Mouse (Mus musculus) stomach, embryonic 15.5 days (tissue): ENCODE measurements around the gene Negr1. TPM values are rescaled to one million over a fixed set of nuclear protein-coding genes. Genes with fewer than 3 reads are reported as not detected.

Experiments
- ATAC-seq: fragments of 200-750 bp; cut with Nextera tagmentation; 2 replicates; pipeline ENCODE4 v1.8.0; 2017; ENCODE audit warnings: low read depth, moderate number of reproducible peaks, moderate TSS enrichment; ENCODE audit not compliant: insufficient read depth, low FRiP score
- H3K27ac ChIP-seq: fragments of 300-500 bp; sonication (generic); 2 replicates; pipeline ENCODE4 v1.5.1; 2015; ENCODE audit warnings: mild to moderate bottlenecking, inconsistent platforms
- H3K27me3 ChIP-seq: fragments of 300-500 bp; sonication (generic); replicated peaks from 2 replicates; pipeline ENCODE4 v1.6.1; 2015; ENCODE audit warnings: inconsistent platforms
- H3K36me3 ChIP-seq: fragments of 300-500 bp; sonication (generic); 2 replicates; pipeline ENCODE4 v1.6.1; 2015; ENCODE audit warnings: inconsistent platforms
- H3K4me1 ChIP-seq: fragments of 300-500 bp; sonication (generic); 2 replicates; pipeline ENCODE4 v1.6.1; 2015; ENCODE audit warnings: inconsistent platforms
- H3K4me2 ChIP-seq: fragments of 300-500 bp; sonication (generic); 2 replicates; pipeline ENCODE4 v1.6.1; 2015; ENCODE audit warnings: mild to moderate bottlenecking, inconsistent platforms
- H3K4me3 ChIP-seq: fragments of 300-500 bp; sonication (generic); replicated peaks from 2 replicates; pipeline ENCODE4 v1.5.1; 2015; ENCODE audit warnings: inconsistent platforms
- H3K9ac ChIP-seq: fragments of 300-500 bp; sonication (generic); 2 replicates; pipeline ENCODE4 v1.6.1; 2015; ENCODE audit warnings: inconsistent platforms
- H3K9me3 ChIP-seq: fragments of 300-500 bp; sonication (generic); 2 replicates; pipeline ENCODE4 v1.6.1; 2016; ENCODE audit warnings: inconsistent platforms
- WGBS: fragments of 180-500 bp; shearing (Covaris S2); methylation state at CpG from one replicate; pipeline ENCODE4 v1.1.7; 2015; 5-methylcytosine and 5-hydroxymethylcytosine counted together
- polyA plus RNA-seq: library from polyadenylated mRNA; unstranded; fragments of >200 nt; fragmentation: Nextera tagmentation; extraction: Ambion mirVana; gene quantifications from 2 replicates; pipeline ENCODE4 v1.2.1, GENCODE M21; 2015

Gene Negr1
- polyA plus RNA-seq, 1 experiment from 2014 or later: 3.8 TPM

GRCm38 (mm10) chr3:156590612-156591011, 29.0 kb downstream of the Negr1 start:
- Histone ChIP-seq H3K9ac (no peak overlapping the region), H3K4me2 (no peak overlapping the region), H3K9me3 (no peaks in the 10 kb centered on the region), H3K4me3 (no peak overlapping the region), H3K27ac (no peak overlapping the region), H3K36me3 (no peaks in the 10 kb centered on the region), H3K4me1 (no peaks in the 10 kb centered on the region), H3K27me3 (no peaks in the 10 kb centered on the region)
- 89% methylated on average over 4 of the region's 4 CpGs for WGBS
- no peak for ATAC-seq

- Histone ChIP-seq H3K4me1 (no peaks in the 10 kb centered on the region), H3K27me3 (no peaks in the 10 kb centered on the region)
- 65% methylated on average over 2 of the region's 2 CpGs for WGBS
Measured at GRCm38 (mm10) chr3:156591125-156591524, 29.5 kb downstream of the Negr1 start.

GRCm38 (mm10) chr3:156606846-156607245, 45.3 kb downstream of the Negr1 start:
- Histone ChIP-seq H3K4me2 (no peak overlapping the region), H3K4me1 (no peaks in the 10 kb centered on the region), H3K9me3 (no peaks in the 10 kb centered on the region), H3K9ac (no peak overlapping the region), H3K27me3 (no peaks in the 10 kb centered on the region), H3K36me3 (no peaks in the 10 kb centered on the region), H3K4me3 (no peak overlapping the region), H3K27ac (no peak overlapping the region)
- WGBS: 49% methylated on average over 3 of the region's 3 CpGs
- no peak for ATAC-seq

More at GRCm38 (mm10) chr3:156591125-156591524, 29.5 kb downstream of the Negr1 start:
- Histone ChIP-seq H3K4me3 (no peak overlapping the region), H3K36me3 (no peaks in the 10 kb centered on the region), H3K9me3 (no peaks in the 10 kb centered on the region), H3K27ac (no peak overlapping the region), H3K9ac (no peak overlapping the region), H3K4me2 (no peak overlapping the region)
- no peak for ATAC-seq

- H3K36me3 ChIP-seq: no peaks in the 10 kb centered on the region
- no peak overlapping the region for H3K4me2 ChIP-seq
- no peaks in the 10 kb centered on the region for H3K4me1 ChIP-seq
- H3K4me3 ChIP-seq: no peak overlapping the region
- no peaks in the 10 kb centered on the region for H3K27me3 ChIP-seq
- no peaks in the 10 kb centered on the region for H3K9me3 ChIP-seq
- no peak overlapping the region for H3K27ac ChIP-seq
- WGBS: 85% methylated on average over 2 of the region's 2 CpGs
- H3K9ac ChIP-seq: no peak overlapping the region
- no peak for ATAC-seq
Measured at GRCm38 (mm10) chr3:156619921-156620320, 58.3 kb downstream of the Negr1 start.

GRCm38 (mm10) chr3:156628594-156628993, 67.0 kb downstream of the Negr1 start:
- Histone ChIP-seq H3K4me3 (no peak overlapping the region), H3K9ac (no peak overlapping the region), H3K4me2 (no peak overlapping the region), H3K36me3 (no peaks in the 10 kb centered on the region), H3K27me3 (no peaks in the 10 kb centered on the region), H3K9me3 (no peaks in the 10 kb centered on the region), H3K27ac (no peak overlapping the region), H3K4me1 (no peaks in the 10 kb centered on the region)
- no peak for ATAC-seq
- WGBS: 44% methylated on average over 2 of the region's 2 CpGs

- no peaks in the 10 kb centered on the region for H3K27me3 ChIP-seq
- H3K4me3 ChIP-seq: no peak overlapping the region
- H3K27ac ChIP-seq: no peak overlapping the region
- no peaks in the 10 kb centered on the region for H3K36me3 ChIP-seq
- 58% methylated on average over 3 of the region's 3 CpGs for WGBS
- H3K9me3 ChIP-seq: no peaks in the 10 kb centered on the region
- ATAC-seq: no peak
- H3K4me1 ChIP-seq: no peaks in the 10 kb centered on the region
- H3K9ac ChIP-seq: no peak overlapping the region
- H3K4me2 ChIP-seq: no peak overlapping the region
Measured at GRCm38 (mm10) chr3:156632942-156633341, 71.3 kb downstream of the Negr1 start.

GRCm38 (mm10) chr3:156639382-156639781, 77.8 kb downstream of the Negr1 start:
- H3K36me3 ChIP-seq: no peaks in the 10 kb centered on the region
- H3K4me2 ChIP-seq: no peak overlapping the region
- no peak overlapping the region for H3K4me3 ChIP-seq
- no peak overlapping the region for H3K9ac ChIP-seq
- no peak overlapping the region for H3K27ac ChIP-seq
- no peaks in the 10 kb centered on the region for H3K9me3 ChIP-seq
- no peaks in the 10 kb centered on the region for H3K4me1 ChIP-seq
- no peaks in the 10 kb centered on the region for H3K27me3 ChIP-seq
- 58% methylated on average over 3 of the region's 3 CpGs for WGBS
- ATAC-seq: no peak

- no peak overlapping the region for H3K4me2 ChIP-seq
- no peak overlapping the region for H3K9ac ChIP-seq
- 68% methylated on average over 3 of the region's 3 CpGs for WGBS
- no peaks in the 10 kb centered on the region for H3K27me3 ChIP-seq
- no peaks in the 10 kb centered on the region for H3K36me3 ChIP-seq
- no peaks in the 10 kb centered on the region for H3K4me1 ChIP-seq
- no peak for ATAC-seq
- H3K9me3 ChIP-seq: no peaks in the 10 kb centered on the region
- H3K4me3 ChIP-seq: no peak overlapping the region
- no peak overlapping the region for H3K27ac ChIP-seq
Measured at GRCm38 (mm10) chr3:156643710-156644363, 82.2 kb downstream of the Negr1 start.

GRCm38 (mm10) chr3:156648378-156648777, 86.8 kb downstream of the Negr1 start:
- Histone ChIP-seq H3K9ac (no peak overlapping the region), H3K9me3 (no peaks in the 10 kb centered on the region), H3K36me3 (no peaks in the 10 kb centered on the region), H3K4me2 (no peak overlapping the region), H3K4me1 (no peaks in the 10 kb centered on the region), H3K4me3 (no peak overlapping the region), H3K27me3 (no peaks in the 10 kb centered on the region), H3K27ac (no peak overlapping the region)
- no peak for ATAC-seq
- 72% methylated on average over 3 of the region's 3 CpGs for WGBS

GRCm38 (mm10) chr3:156662553-156662952, 101.0 kb downstream of the Negr1 start:
- no peak for ATAC-seq
- 92% methylated on average over 2 of the region's 2 CpGs for WGBS

GRCm38 (mm10) chr3:156672560-156672959, 111.0 kb downstream of the Negr1 start:
- Histone ChIP-seq H3K4me2 (no peak overlapping the region), H3K4me3 (no peak overlapping the region), H3K27me3 (no peaks in the 10 kb centered on the region), H3K27ac (no peak overlapping the region), H3K4me1 (no peaks in the 10 kb centered on the region), H3K36me3 (no peaks in the 10 kb centered on the region), H3K9me3 (no peaks in the 10 kb centered on the region), H3K9ac (no peak overlapping the region)
- 74% methylated on average over 3 of the region's 3 CpGs for WGBS
- no peak for ATAC-seq

More at GRCm38 (mm10) chr3:156662553-156662952, 101.0 kb downstream of the Negr1 start:
- H3K9ac ChIP-seq: no peak overlapping the region
- no peaks in the 10 kb centered on the region for H3K9me3 ChIP-seq
- no peaks in the 10 kb centered on the region for H3K36me3 ChIP-seq
- H3K4me3 ChIP-seq: no peak overlapping the region
- H3K27ac ChIP-seq: no peak overlapping the region
- H3K27me3 ChIP-seq: no peaks in the 10 kb centered on the region
- H3K4me2 ChIP-seq: no peak overlapping the region
- no peaks in the 10 kb centered on the region for H3K4me1 ChIP-seq

- no peaks in the 10 kb centered on the region for H3K27me3 ChIP-seq
- H3K9ac ChIP-seq: no peak overlapping the region
- no peak overlapping the region for H3K4me3 ChIP-seq
- H3K27ac ChIP-seq: no peak overlapping the region
- 86% methylated on average over 5 of the region's 5 CpGs for WGBS
- H3K4me2 ChIP-seq: no peak overlapping the region
- H3K36me3 ChIP-seq: no peaks in the 10 kb centered on the region
- ATAC-seq: no peak
- no peaks in the 10 kb centered on the region for H3K4me1 ChIP-seq
- H3K9me3 ChIP-seq: no peaks in the 10 kb centered on the region
Measured at GRCm38 (mm10) chr3:156690059-156690605, 128.5 kb downstream of the Negr1 start.
